Mouse (Mus musculus): Measurements from ENCODE around the gene Hdgfl2. TPM values are rescaled to one million over a fixed set of nuclear protein-coding genes. Genes with fewer than 3 reads are reported as not detected.

Gene Hdgfl2
- polyA plus RNA-seq, 2 experiments: 84.9 to 118 TPM

DNA sequence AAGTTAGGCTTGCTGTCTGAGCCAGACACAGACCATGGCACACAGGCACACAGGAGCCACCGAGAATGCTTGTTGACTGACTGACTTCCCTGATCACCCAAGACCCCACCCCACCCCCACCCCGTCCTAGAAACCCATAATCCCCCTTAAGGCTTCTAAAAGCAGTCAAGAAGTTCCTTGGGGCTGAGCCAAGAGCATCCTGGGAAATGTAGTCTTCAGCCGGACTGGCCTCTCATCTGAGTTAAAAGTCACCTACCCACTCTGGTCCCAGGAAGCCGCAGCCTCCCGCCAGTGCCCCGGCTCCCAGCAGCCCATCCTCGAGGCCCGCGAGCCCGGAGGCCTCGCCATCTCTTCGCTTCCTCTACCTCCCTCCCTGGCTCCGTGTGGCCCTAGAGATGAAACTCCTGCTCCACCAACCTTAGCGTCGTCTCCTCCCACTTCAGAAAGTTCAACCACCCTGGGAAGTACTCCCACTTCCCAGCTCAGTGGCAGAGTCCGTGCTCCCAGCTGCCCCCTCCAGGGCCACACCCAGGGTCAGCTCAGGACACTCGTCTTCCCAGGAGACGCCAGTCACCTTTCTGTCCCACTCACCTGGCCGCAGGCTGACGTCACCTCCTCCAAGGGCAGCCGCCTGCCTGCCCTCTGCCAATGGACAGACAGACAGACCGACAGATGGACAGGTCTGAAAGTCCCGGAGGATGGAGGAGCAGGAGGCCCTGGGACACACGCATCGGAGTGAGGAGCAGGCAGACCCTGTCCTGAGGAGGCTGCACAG lies 58.6 kb downstream of the Hdgfl2 start:
- Histone ChIP-seq H3K4me1 (ENCODE audit: control insufficient read depth, insufficient read depth, low read length) (peaks cover 21% of the 10 kb centered on the region; the same call in 1 of the 2 replicates), H3K9me3 (ENCODE audit: control insufficient read depth, low read length) (no peaks in the 10 kb centered on the region), H3K27ac (replicated peaks; ENCODE audit: low read depth, low read length) (no peak overlapping the region), H3K27me3 (ENCODE audit: control insufficient read depth, insufficient read depth, low read length) (peaks cover 51% of the 10 kb centered on the region), H3K36me3 (ENCODE audit: control insufficient read depth, insufficient read depth, low read length) (no peaks in the 10 kb centered on the region), H3K4me3 (replicated peaks; ENCODE audit: low read length) (no peak overlapping the region), H3K9ac (ENCODE audit: low read depth, low read length, severe bottlenecking) (no peak overlapping the region), H3K4me2 (replicated peaks; ENCODE audit: low read depth, low read length, severe bottlenecking) (peak overlapping the region; percentile 18)
- no peak for ATAC-seq (ENCODE audit: low FRiP score, low read depth)
- TF ChIP-seq POLR2A (IDR thresholded peaks at IDR 0.05; ENCODE audit: borderline replicate concordance, extremely low read depth, insufficient read depth, insufficient read length): no peak
- no peak for DNase-seq (ENCODE audit: low spot score)
- 15% methylated on average over 25 of the region's 25 CpGs for WGBS

DNA sequence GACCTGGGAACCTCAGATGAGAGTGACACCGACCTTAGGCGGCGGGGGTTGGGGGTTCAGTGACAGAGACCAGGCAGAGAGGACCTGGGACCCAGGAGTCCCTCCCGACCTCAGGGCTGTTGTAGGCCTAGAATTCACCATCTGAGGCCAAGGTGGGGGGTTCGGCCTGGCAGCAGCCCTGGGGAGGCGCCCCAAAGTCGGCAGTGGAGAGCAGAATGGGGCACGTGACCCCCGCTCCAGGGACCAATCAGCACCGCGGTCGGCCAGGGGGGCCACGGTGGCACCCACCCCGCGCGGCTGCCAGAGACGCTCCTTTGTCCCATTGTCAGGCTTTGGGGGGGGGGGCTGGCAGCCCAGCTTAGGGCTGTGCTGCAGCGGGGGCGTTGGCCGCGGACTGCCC lies 59.9 kb downstream of the Hdgfl2 start:
- Histone ChIP-seq H3K9me3 (ENCODE audit: control insufficient read depth, low read length) (no peaks in the 10 kb centered on the region), H3K9ac (ENCODE audit: low read depth, low read length, severe bottlenecking) (peak overlapping the region; percentile 66), H3K4me3 (replicated peaks; ENCODE audit: low read length) (peak overlapping the region; percentile 72), H3K27me3 (ENCODE audit: control insufficient read depth, insufficient read depth, low read length) (peaks cover 52% of the 10 kb centered on the region), H3K27ac (replicated peaks; ENCODE audit: low read depth, low read length) (no peak overlapping the region), H3K36me3 (ENCODE audit: control insufficient read depth, insufficient read depth, low read length) (no peaks in the 10 kb centered on the region), H3K4me2 (replicated peaks; ENCODE audit: low read depth, low read length, severe bottlenecking) (peak overlapping the region; percentile 98), H3K4me1 (ENCODE audit: control insufficient read depth, insufficient read depth, low read length) (peaks cover 15% of the 10 kb centered on the region; the same call in 1 of the 2 replicates)
- no peak for DNase-seq (ENCODE audit: low spot score)
- no peak for ATAC-seq (ENCODE audit: low FRiP score, low read depth)
- WGBS: 6% methylated on average over 8 of the region's 21 CpGs
- no peak for TF ChIP-seq POLR2A (IDR thresholded peaks at IDR 0.05; ENCODE audit: borderline replicate concordance, extremely low read depth, insufficient read depth, insufficient read length)

DNA sequence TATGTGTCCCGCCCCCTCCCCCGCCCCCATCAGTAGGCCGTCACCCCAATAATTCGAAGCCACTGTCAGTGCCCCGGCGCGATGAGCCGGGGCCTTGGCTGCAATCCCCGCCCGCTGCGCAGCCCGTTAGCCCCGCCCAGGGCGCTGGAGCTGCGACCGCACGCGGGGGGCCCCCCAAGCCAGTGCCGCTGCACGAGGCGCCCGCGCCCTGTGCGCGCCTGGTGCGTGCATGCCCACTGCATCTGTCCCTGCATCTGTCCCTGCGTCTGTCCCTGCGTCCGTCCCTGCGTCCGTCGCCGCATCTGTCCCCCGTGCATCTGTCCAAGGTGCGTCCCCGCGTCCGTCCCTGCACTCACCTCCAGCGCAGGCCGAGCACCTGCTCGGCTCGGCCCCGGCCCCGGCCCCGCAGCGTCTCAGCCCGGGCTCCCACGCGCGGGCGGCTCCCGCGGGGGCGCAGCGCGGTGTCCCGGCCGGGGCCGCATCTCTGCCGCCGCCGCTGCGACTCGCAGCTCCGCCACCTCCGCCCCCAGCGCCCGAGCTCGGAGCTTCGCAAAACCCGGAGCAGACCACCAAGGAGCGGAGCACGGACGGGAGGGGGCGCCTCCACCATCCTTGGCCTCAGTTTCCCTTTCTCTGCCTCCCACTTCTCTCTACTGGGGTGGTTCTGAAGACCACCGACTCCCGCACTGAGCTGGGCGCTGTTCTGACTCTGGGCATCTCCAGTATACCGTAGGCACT lies 60.6 kb downstream of the Hdgfl2 start, which contains the start of gene Sema6b:
TSS of gene Sema6b (minus strand) at position 486 of the 738 bp plus-strand sequence.
- Histone ChIP-seq H3K4me1 (ENCODE audit: control insufficient read depth, insufficient read depth, low read length) (peaks cover 13% of the 10 kb centered on the region; the same call in 1 of the 2 replicates), H3K9me3 (ENCODE audit: control insufficient read depth, low read length) (no peaks in the 10 kb centered on the region), H3K4me3 (replicated peaks; ENCODE audit: low read length) (peak within 1 kb of the TSS; percentile 72), H3K36me3 (ENCODE audit: control insufficient read depth, insufficient read depth, low read length) (no peaks in the 10 kb centered on the region), H3K9ac (ENCODE audit: low read depth, low read length, severe bottlenecking) (peak within 1 kb of the TSS; percentile 66), H3K4me2 (replicated peaks; ENCODE audit: low read depth, low read length, severe bottlenecking) (peak within 1 kb of the TSS; percentile 98), H3K27ac (replicated peaks; ENCODE audit: low read depth, low read length) (no peak within 1 kb of the TSS), H3K27me3 (ENCODE audit: control insufficient read depth, insufficient read depth, low read length) (peaks cover 52% of the 10 kb centered on the region)
- WGBS: 2% methylated on average over 58 of the region's 79 CpGs
- peak; percentile 39 for ATAC-seq (ENCODE audit: low FRiP score, low read depth)
- no peak for TF ChIP-seq POLR2A (IDR thresholded peaks at IDR 0.05; ENCODE audit: borderline replicate concordance, extremely low read depth, insufficient read depth, insufficient read length)
- DNase-seq (ENCODE audit: low spot score): no peak

DNA sequence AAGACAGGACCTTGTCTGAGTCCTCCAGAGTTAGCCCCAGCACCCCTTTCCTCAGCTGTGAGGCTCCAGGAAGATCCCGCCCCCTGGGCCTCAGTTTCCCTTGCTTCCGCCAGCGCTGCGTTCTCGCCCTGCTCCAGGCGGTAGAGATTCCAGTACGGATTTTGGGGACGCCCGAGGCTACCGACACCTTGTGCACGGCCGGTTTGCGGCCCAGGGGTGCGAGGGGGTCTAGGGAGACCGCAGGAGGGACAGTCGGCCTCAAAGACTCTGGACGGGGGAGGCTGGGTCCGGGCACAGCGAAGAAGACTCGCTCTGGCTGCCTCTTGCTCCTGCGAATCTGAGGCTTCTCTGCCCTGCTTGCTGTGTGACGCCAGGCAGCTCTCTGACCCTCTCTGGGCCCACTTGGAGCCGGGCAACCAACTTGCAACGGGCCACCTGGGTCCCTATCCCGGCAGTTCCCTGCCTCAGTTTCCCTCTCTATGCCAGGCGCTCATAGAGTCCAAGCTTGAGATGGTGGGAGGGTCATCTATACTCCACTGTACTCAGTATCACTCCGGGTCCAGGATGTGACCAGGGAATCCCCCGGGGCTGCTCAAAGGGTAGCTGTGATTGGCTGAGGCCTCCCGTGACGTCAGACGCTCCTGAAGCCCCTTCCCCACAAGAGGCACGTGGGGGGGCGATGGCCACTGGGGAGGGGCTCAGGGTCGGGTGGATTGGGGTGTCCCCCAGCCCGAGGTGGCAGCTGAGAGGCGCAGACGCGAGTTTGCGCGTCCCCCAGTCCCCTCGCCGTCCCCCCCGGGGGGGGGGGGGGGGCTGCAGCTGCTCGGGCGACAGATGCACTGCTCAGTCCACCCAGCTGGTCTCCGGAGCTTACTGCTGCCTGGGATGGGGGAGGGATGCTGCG lies 62.5 kb downstream of the Hdgfl2 start:
- peak overlapping the region; percentile 33 for H3K4me3 ChIP-seq (replicated peaks; ENCODE audit: low read length)
- no peak overlapping the region for H3K27ac ChIP-seq (replicated peaks; ENCODE audit: low read depth, low read length)
- DNase-seq (ENCODE audit: low spot score) (no peak), ATAC-seq (ENCODE audit: low FRiP score, low read depth) (peak; percentile 58)
- H3K9me3 ChIP-seq (ENCODE audit: control insufficient read depth, low read length): no peaks in the 10 kb centered on the region
- H3K4me1 ChIP-seq (ENCODE audit: control insufficient read depth, insufficient read depth, low read length): peaks cover 13% of the 10 kb centered on the region; the same call in 1 of the 2 replicates
- H3K36me3 ChIP-seq (ENCODE audit: control insufficient read depth, insufficient read depth, low read length): no peaks in the 10 kb centered on the region
- H3K4me2 ChIP-seq (replicated peaks; ENCODE audit: low read depth, low read length, severe bottlenecking): peak overlapping the region; percentile 52
- no peak for TF ChIP-seq POLR2A (IDR thresholded peaks at IDR 0.05; ENCODE audit: borderline replicate concordance, extremely low read depth, insufficient read depth, insufficient read length)
- peaks cover 62% of the 10 kb centered on the region for H3K27me3 ChIP-seq (ENCODE audit: control insufficient read depth, insufficient read depth, low read length)
- peak overlapping the region; percentile 31; the same call in 1 of the 2 replicates for H3K9ac ChIP-seq (ENCODE audit: low read depth, low read length, severe bottlenecking)
- WGBS: under 1% methylated on average over 37 of the region's 47 CpGs

All from limb, embryonic 14.5 days (tissue).